Mouse (Mus musculus): ENCODE results near the gene Srpk3. TPM values are rescaled to one million over a fixed set of nuclear protein-coding genes. Genes with fewer than 3 reads are reported as not detected.
"Not testable (repeated sequence)": the region's sequence is repeated elsewhere in the genome, so short reads cannot be mapped to it uniquely, and the experiment has no call there.

The Srpk3 gene
- 1 to 10 TPM; 8.0 to 8.1 TPM for total RNA-seq (2021)
- long read RNA-seq, experiment 1, partial matches to known transcripts: 1 of 5 reads
- long read RNA-seq, experiment 1, other reads (novel, unspliced or antisense): 4 of 5 reads
- long read RNA-seq, experiment 2, partial matches to known transcripts: 0 of 7 reads
- long read RNA-seq, experiment 2, other reads (novel, unspliced or antisense): 7 of 7 reads

DNA sequence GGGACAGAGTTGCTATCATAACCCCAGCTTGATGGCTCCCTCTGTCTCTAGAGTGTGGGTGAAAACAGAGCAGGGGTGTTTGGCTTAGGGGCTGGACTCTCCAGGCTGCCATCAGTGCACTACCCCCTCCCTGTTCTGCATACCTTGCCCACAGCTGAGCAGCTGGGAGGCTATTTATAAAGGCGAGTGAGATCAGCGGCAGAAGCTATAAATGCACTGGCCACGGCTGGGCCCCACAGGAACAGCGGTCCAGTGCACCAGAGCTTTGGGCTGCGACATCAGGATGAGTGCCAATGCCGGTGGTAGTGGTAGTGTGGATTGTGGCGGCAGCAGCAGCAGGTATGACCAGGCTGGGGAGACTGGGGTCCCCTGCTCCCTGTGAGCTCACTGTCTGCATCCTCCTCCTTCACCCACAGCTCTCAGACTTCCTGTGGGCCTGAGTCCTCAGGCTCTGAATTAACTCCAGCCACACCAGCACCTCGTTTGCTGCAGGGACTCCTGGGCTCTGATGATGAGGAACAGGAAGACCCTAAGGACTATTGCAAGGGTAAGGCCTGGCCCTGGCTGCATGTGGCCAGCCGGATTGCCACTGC, at the start of gene Srpk3:
TSS of gene Srpk3 (plus strand) at position 238 of the 593 bp plus-strand sequence.
- Histone ChIP-seq H3K27ac (peak within 1 kb of the TSS; percentile 82), H3K4me3 (no peak within 1 kb of the TSS)
- TF ChIP-seq CTCF (IDR thresholded peaks at IDR 0.05): no peak
- intact Hi-C loops (cut with DNase I): no loop called here
- DNase-seq (ENCODE audit: extremely low spot score in 1 of 2, low spot score in 2 of 2): peak in 1 of 2 experiments; percentile 35

GRCm38 (mm10) chrX:73730908-73731307, 43.3 kb upstream of the Srpk3 start:
- no peak for TF ChIP-seq CTCF (IDR thresholded peaks at IDR 0.05)
- DNase-seq (ENCODE audit: extremely low spot score in 1 of 2, low spot score in 2 of 2): no peak
- H3K4me3 ChIP-seq: no peak overlapping the region

DNA sequence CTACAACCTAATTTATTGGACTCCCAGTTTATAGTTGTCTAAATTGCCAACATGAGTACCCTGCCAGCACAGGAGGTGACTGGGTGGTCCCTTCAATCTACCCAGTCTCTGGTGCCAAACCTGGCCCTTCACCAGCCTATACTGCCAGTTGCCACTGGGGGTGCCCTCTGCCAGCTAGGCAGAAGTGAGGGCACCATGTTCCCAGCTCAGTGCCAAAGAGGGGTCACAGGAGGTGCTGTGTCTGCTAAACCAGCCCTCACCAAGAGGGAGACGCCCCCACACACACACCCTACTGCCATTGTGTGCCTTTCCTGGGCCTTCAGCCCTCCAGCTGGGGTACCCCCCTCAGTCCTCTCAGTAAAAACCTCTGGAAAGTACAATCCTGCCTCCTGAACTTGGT, 36.0 kb upstream of the Srpk3 start:
- DNase-seq (ENCODE audit: extremely low spot score in 1 of 2, low spot score in 2 of 2): no peak
- intact Hi-C loops (cut with DNase I): no loop called here
- peak; percentile 26 for TF ChIP-seq CTCF (IDR thresholded peaks at IDR 0.05)

More at GRCm38 (mm10) chrX:73730908-73731307, 43.3 kb upstream of the Srpk3 start:
- H3K27ac ChIP-seq: no peak overlapping the region
- intact Hi-C loops (cut with DNase I): no loop called here

GRCm38 (mm10) chrX:73739151-73739550, 35.1 kb upstream of the Srpk3 start:
- no peak for DNase-seq (ENCODE audit: extremely low spot score in 1 of 2, low spot score in 2 of 2)
- intact Hi-C loops (cut with DNase I): no loop called here

More for the DNA sequence above, 36.0 kb upstream of the Srpk3 start:
- Histone ChIP-seq H3K4me3 (no peak overlapping the region), H3K27ac (no peak overlapping the region)

DNA sequence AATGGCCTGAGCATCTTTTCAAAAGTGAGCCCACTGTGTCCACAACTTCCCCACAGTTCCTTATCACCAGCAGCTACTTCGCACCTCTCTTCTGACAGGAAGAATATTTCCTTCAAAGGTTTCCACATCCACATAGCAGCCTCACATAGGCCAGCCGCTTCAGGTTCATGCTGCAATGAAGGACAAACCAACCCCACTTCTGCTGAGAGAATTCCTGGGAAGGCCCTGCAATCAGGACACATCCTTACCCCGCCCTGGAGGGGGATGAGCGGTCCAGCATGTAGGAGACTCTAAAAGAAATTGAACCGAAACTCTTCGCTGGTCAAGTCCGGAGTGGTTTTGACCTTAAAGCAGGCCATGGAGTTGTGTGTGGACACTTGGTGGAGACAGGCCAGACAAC, 34.4 kb upstream of the Srpk3 start:
- H3K27ac ChIP-seq; H3K4me3 ChIP-seq; DNase-seq (ENCODE audit: extremely low spot score in 1 of 2, low spot score in 2 of 2); intact Hi-C loops (cut with DNase I): not testable (repeated sequence)

More at GRCm38 (mm10) chrX:73739151-73739550, 35.1 kb upstream of the Srpk3 start:
- no peak overlapping the region for H3K4me3 ChIP-seq
- TF ChIP-seq CTCF (IDR thresholded peaks at IDR 0.05): no peak
- H3K27ac ChIP-seq: no peak overlapping the region

- intact Hi-C loops (cut with DNase I): no loop called here
- no peak for TF ChIP-seq CTCF (IDR thresholded peaks at IDR 0.05)
- H3K4me3 ChIP-seq: no peak overlapping the region
- DNase-seq (ENCODE audit: extremely low spot score in 1 of 2, low spot score in 2 of 2): no peak
- no peak overlapping the region for H3K27ac ChIP-seq
Observed at GRCm38 (mm10) chrX:73744774-73745481, 29.3 kb upstream of the Srpk3 start.

DNA sequence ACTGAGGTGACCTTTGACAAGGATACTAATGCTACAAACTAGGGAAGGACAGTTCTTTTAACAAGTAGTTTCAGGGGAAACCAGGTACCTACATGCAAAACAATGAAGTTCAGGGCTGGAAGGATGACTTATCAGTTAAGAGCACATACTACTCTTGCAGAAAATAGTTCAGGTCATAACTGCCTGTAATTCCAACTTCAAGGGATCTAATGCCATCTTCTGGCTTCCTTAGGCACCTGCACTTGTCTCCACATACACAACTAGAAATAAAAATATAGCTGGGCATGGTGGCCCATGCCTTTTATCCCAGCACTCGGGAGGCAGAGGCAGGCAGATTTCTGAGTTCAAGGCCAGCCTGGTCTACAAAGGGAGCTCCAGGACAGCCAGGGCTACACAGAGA, 25.2 kb upstream of the Srpk3 start:
- H3K27ac ChIP-seq: no peak overlapping the region
- DNase-seq (ENCODE audit: extremely low spot score in 1 of 2, low spot score in 2 of 2): no peak

DNA sequence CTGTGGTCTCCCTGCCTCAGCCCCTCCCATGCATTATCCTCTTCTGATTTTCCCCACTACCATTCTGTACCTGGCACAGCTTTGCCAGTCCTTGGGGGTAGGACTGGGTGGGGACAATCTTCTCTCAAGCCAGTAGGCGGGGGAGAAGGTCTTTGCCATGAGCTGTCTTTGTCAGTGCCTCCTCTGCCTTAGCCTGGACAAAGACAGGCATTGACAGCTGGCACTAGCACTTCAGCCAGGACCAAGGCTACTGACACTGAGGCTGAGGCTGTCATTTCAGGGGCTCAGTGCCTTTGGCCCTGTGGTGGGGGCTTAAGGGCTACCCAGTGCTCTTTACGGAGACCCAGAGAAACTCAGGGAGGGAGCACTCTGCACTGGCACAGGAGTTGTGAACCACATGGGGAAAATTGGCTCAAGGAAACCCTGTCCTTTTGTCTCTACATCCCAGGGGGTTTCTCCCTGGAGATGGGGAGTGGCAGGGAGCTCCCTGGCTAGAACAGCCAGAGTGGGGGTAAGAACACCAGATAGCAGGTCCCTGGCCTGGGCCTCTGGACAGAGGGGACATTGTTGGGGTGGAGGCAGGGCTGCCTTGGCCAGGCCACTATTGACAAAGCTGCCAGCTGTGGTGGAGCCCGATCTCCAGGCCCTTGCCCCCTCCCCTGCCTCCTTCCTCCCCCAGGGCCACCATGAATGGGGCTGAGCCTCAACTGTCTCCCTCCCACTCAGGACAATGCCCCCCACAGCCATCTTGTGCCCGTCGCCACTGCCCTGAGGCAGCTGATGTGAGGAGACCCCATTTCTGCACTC, 17.7 kb upstream of the Srpk3 start, which contains the start of gene Plxnb3:
TSS of gene Plxnb3 (plus strand) at position 757 of the 807 bp plus-strand sequence.
- Histone ChIP-seq H3K27ac (peak within 1 kb of the TSS; percentile 36; the same call in 1 of the 2 replicates), H3K4me3 (no peak within 1 kb of the TSS)
- TF ChIP-seq CTCF (IDR thresholded peaks at IDR 0.05): no peak
- no peak for DNase-seq (ENCODE audit: extremely low spot score in 1 of 2, low spot score in 2 of 2)
- intact Hi-C loops (cut with DNase I): no loop called here

More for the DNA sequence above, 25.2 kb upstream of the Srpk3 start:
- H3K4me3 ChIP-seq: no peak overlapping the region
- no peak; the same call in 1 of the 2 replicates for TF ChIP-seq CTCF (IDR thresholded peaks at IDR 0.05)
- intact Hi-C loops (cut with DNase I): no loop called here

GRCm38 (mm10) chrX:73758611-73759290, 15.5 kb upstream of the Srpk3 start:
- DNase-seq (ENCODE audit: extremely low spot score in 1 of 2, low spot score in 2 of 2): no peak
- no peak for TF ChIP-seq CTCF (IDR thresholded peaks at IDR 0.05)
- no peak overlapping the region for H3K4me3 ChIP-seq
- no peak overlapping the region for H3K27ac ChIP-seq
- intact Hi-C loops (cut with DNase I): no loop called here

- intact Hi-C loops (cut with DNase I): no loop called here
- no peak overlapping the region for H3K27ac ChIP-seq
- TF ChIP-seq CTCF (IDR thresholded peaks at IDR 0.05): no peak
- no peak for DNase-seq (ENCODE audit: extremely low spot score in 1 of 2, low spot score in 2 of 2)
- H3K4me3 ChIP-seq: no peak overlapping the region
Observed at GRCm38 (mm10) chrX:73765311-73765710, 8.9 kb upstream of the Srpk3 start.

DNA sequence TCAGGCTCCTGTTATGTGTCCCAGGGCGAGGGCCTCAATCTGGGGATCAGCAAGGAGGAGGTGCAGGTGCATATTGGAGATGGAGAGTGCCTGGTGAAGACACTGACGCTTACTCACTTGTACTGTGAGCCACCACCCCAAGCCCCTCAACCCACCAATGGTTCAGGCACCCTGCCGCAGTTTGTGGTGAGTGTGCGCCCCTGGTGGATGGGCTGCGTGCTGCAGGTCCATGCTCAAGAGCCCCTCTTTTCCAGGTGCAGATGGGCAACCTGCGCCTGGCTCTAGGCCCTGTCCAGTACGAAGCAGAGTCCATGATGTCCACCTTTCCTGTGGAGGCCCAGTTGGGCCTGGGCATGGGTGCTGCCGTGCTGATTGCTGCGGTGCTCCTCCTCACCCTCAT, 6.9 kb upstream of the Srpk3 start:
- intact Hi-C loops (cut with DNase I): no loop called here
- H3K4me3 ChIP-seq: no peak overlapping the region
- H3K27ac ChIP-seq: no peak overlapping the region
- peak; percentile 54 for TF ChIP-seq CTCF (IDR thresholded peaks at IDR 0.05)
- DNase-seq (ENCODE audit: extremely low spot score in 1 of 2, low spot score in 2 of 2): no peak
